Mouse (Mus musculus) adrenal gland, adult 2 months (tissue): ENCODE measurements at regions not wholly inside any gene's neighbourhood (a gene's known extent, or its start where the extent isn't known, plus 50 kb on each side); places are given as distances from the start of the nearest gene placed in this dataset.

Experiments used
- DNase-seq: peaks from one replicate; pipeline ENCODE4 v3.0.0; 2021

DNA sequence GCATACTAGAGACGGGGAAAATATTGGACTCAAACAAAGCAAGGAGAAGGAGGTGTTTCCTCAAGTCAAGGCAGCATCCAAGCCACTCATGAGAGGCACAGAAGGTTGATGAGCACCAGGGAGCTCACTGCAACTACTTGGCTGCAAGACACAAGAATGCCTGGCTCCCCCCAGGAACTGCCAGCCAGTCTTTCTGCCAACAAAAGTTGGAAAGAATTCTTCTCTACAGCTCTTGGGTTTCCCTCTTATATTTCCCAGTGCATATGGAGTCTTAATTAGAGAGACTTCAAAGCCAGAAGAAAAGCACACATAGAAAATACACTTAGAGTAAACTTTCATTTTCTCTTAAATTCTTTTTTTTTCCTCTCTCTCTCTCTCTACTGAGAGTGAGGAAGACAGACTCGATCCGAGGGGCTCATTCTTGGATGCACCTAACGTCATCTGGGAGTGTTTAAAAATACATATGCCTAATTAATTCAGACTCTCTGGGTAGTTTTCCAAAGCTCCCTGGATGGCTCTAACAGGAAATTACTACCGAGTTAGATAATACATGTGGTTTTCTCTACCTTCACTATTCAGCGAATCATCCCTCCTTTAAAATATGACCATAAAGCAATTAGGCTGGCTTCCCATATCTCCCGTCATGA lies 222.7 kb downstream of the Fam84b start:
- DNase-seq, result no peak

DNA sequence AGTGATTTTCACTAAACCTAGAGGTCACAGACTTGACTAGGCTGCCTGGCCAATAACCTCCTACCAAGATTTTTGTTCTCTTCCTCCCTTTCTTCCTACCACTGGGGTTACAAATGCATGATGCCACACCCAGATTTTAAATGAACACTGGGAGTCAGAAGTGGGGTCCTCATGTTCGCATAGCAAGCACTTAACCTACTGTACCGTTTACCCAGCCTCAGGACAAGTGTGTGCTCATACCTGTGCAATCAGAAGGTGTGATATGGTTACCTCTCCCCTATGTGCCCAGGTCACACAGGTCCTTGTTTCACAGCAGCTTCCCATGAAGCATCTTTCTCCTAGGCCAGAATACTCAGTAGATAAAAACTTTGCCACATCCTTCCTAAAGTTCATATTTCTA lies 234.8 kb downstream of the Fam84b start:
- no peak for DNase-seq

DNA sequence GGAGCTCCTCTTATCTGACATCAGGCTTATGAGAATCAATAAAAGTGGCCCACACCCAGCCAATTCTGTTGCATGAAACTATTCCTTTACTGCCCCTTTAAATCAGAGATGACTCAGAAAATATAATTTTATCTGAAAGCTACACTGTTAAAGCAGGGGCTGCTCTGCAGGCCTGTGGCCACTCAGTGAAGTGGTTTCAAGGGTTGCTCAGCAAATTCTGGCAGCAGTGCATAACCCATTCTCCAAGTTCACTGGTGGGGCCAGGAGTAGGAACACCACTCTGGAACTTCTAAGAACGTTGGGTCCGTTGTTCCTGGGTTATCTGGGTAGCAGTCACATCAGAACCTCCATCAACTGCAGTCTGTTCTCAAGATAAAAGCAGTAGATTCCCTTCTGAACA lies 236.2 kb downstream of the Fam84b start:
- no peak for DNase-seq

DNA sequence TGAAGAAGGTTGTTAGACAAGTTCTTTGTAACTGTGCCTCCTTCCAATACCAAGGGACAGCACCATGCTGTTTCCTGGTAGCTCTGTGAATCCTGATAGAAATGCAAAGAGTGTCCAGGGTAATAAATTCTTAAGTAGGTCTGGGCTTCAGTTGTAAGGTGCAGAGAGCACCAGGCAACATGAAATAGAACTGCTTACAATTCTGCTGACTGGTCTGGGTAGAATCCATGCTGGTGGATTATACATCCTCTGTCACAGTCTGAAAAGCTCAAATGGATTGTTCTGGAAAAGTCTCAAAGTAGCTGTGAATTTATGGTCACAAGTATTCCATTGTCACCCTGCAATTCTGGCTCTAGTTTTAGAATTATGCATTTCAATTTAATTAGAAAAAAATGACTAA lies 251.7 kb downstream of the Fam84b start:
- no peak for DNase-seq

DNA sequence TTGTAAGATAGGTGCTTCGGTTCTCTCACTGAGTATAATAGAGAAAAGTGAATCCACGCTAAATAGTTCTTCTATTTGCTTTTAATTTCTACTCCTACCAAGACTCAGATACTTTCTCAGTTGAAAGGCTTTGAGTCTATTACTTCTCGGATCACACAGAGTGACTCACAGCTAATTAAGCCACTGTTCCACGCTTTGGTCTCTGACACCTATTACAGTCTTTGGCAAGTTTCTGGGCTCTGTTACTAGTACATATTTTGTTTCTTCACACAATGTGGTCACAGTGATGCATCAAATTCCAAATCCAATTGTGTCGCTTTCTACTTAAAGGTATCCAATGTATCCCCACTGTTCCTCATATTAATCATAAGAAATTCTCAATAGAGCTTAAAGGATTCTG lies 276.5 kb downstream of the Fam84b start:
- no peak for DNase-seq

DNA sequence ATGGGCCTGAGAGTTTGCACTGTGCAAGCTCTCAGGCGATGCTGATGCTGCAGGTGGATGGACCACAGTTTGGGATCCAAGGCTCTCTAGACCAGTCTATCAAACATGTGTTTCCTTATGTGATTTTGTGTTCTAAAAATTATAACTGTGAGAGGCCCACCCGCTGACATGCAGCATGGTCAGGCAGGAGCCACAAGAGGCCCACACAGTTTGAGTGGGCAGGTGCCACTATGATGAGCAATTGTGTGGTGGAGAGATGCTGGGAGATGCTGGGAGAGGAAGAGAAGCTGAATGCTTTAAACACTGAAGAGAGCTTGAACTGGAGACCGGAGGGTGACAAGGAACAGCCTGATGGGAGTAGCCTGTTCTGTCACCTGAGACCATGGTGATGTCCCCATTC lies 287.3 kb downstream of the Fam84b start:
- DNase-seq, result no peak

DNA sequence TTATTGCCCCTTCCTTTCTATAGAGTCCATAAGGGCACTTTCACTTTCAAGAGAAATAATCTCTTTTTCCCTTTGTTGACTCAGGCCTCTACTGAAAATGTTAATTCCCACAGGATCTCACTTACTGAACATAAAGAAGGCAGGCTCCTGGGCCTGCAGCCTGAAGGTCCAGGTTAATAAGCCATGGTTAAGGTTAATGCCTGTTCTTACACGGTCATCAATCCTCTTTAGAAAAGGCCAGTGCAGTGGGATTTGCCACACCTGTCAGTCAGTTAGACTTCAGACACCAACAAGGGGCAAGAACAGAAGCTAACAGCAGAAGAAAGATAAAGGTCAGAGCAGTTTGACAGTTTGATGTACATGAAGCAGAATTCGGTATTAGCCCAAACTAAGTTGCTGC lies 288.6 kb downstream of the Fam84b start:
- DNase-seq, result no peak

DNA sequence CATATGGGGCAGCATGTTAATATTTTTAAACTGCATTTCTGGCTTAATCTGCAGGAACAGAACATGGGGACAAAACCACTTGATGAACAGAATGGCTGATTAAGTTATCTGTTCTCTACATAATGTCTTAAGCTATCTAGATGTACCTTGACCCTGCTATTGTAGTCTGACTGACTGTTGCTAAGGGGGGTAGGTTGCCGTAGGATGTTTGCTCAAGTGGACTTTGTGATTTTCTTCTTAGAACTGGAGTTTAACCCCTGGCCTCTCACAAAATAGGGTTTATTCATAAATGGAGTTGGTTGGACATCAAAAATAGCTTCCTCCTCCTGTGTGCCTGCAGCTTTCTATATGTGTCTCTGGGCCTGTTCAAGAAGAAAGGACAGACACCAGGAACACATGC lies 292.9 kb downstream of the Fam84b start:
- no peak for DNase-seq

DNA sequence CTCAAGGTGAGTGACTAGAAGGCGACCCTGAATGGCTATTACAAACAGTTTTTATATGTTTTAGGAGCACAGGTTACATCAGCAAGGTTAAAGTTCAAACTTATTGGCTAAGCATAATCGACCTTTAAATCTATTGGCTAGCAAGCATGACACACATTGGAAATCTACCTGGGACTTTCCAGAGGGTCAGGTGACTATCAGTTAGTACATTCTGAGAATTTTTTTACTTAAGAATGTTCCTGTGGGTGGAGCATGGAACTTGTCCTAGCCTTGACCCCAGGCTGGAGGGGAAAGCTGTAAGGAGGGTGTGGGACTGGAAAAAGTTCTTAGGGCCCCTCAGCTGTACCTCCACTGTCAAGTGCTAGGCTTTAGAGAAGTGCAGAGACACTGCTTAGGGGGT lies 297.9 kb downstream of the Fam84b start:
- no peak for DNase-seq

DNA sequence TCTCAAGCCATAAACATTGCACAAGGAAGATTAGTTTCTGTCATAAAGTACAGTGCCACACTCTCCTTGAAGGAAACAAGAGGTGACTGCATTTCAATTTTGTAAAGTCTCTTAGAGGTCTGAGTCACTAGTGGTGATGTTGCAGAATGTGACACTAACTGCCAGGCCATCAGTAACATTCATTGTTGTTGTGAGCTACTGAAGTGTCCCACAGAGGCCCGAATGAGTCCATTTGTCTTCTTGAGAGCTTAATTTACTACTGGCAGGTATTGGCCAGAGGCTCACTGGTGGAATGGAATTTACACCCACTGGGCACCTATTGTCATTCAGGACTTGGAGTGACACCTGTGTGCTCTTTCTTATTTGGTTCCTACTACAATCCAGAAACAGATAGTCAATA lies 299.0 kb downstream of the Fam84b start:
- no peak for DNase-seq

DNA sequence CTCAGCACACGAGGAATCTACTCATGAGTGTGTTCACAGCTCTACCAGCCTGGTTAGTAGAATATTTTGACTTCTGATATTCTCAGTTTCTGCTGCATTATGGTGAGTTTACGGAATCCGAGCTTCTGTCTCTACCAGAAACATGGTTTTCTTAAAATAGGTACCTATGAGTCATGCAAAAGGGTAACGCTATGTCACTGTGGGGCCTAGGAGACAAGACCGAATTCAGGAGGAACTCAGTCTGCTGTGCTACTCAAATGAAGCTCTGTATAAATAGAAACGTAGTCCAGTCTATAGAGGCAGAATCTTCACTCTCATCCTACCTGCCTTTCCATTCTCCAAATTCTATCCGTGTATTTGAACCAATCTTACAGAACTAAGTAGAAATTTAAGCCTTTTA lies 305.5 kb downstream of the Fam84b start:
- no peak for DNase-seq

DNA sequence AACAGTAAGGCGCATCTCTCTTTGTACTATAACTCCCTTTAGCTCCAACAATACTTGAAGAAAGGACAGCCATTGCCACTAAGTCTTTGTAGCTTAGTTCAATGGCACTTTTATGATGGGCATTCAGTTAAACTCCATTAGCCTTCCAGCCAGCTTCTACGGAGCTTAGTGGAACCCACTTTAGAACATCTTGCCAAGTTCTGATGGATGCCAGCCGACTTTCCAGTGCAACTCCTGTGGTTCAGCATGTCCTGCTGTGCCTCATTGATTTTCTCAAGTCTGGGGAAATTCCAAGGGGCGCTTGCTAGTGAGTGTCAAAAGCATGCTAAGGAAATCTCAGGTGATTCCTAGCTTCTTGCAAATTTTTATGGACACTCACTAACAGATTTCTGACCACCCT lies 316.4 kb downstream of the Fam84b start:
- DNase-seq, result no peak

DNA sequence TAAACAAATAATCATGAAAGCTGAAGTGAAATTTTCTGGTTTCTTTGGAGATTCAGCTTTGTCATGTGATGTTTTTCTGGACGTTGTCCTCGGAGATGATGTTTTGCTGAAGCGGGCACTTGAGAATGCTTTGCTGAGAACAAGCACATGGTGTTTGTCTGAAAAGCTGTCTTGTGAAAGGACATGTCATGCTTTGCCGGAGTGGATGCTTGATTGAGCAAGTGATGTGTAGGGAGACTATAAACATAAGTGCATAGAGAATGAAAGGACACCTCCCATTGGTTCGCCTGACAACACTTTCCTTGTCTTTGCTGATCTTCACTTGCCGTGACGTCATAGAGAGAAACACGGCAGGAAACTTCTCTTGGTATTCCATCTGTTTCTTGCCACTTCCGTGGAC lies 318.9 kb downstream of the Fam84b start:
- no peak for DNase-seq

DNA sequence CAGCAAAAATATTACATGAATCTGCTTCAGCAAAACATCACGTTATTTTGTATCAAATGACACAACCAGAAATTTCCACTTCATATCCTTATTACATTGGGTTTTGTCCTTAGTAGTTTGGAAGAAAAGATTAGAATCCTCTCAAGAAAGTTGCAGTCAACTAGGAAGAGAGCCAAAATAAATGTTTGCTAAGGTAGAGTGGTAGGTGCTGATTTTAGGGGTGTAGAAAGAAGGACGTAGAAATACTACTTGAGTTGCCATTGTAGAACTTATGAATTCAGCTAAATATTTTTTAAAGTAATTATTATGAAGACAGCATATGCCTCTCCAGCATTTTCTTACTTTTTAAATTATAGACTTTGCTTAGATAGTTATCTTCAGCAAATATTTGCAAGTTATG lies 336.8 kb downstream of the Fam84b start:
- DNase-seq, result no peak

DNA sequence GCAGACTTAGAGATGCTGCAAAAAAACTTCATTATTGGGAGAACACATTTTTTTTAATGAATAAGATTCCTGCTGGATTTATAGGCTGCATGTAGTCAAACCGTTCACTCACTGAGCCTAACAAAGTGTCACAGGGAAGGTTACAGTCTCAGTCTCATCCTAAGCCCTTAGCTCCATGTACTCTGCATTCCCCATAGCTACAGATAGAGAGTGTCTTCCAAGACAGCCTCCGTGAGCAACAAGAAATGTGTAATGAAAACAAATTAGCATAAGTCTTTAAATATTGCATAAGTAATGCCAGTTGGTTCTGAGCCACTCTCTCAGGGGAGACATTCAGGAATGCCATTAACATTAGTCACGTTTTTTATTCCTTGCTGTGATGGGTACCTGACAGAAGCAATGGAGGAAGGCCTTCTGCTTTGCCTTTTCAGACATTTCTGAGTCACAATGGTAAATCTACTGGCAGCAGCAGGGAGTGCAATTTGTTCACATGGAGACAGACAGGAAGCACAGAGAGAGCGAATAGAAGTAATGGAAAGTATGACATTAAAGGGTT lies 376.7 kb downstream of the Fam84b start:
- DNase-seq, result no peak

DNA sequence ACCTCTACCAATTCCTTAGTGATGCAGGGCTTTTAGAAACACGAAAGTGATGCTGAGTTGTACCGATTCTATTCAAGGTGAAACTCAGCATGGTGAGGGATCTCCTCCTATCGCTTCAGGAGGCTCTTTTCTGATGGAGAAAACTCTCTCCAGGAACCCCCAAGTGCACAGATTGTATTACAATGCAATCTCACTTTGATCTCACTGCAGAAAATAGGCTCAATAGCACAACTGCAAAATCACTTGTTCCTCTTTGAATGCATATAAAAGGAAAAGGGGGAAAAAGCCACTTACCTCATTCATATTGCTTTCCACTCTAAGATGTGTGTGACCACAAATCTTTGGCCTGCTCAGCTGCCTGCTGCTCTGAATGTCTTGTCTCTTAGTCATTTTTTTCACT lies 378.5 kb downstream of the Fam84b start:
- no peak for DNase-seq

DNA sequence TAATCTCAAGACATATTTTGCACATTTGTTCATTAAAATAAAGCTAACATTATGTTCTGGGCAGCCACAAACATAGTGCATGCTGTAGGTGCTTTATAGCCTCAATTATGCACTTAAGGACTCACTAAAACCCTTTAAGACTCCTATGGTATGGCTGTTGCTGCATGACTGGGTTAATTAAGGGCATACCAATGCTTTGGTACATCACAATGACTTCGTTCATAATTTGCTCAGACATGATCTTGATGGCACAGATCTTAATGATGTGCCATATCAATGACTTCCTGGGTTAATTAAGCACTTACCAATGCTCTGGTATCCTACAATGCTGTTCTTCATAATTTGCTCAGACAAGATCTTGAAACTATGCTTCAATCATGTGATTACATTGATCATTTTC lies 415.5 kb upstream of the 4933412E24Rik start:
- no peak for DNase-seq

DNA sequence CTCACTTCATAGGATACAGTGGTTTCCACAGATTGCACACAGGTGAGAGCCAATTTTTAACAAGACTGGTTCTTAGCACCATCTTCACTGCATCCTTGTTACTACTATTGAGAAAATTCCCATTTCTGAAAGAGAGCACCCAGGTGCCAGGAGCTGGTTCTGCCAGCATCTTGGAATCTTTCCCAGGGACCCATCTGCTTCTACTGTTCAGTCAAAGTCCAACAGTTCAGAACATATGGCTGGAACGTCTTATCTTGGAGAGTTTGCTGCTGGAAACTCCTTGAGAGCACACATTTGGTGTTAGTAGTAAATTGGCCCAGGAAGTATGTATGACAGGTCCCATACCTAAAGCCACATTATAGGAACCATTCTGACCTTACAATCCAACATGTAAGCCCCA lies 402.7 kb upstream of the 4933412E24Rik start:
- no peak for DNase-seq

DNA sequence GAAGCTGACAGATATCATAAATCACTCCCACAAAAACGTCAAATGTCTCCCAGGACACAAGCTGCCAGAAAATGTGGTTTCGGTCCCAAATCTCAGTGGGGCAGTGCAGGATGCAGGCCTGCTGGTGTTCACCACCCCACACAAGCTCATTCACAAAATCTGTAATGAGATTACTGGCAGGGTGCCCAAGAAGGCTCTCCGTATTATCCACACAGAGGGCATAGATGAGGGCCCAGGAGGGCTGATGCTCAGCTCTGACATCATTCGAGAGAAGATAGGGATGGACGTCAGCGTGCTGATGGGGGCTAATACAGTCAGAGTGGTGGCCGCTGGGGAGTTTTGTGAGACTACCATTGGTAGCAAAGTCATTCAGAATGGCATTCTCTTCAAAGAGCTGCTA lies 375.9 kb upstream of the 4933412E24Rik start:
- DNase-seq, result no peak

DNA sequence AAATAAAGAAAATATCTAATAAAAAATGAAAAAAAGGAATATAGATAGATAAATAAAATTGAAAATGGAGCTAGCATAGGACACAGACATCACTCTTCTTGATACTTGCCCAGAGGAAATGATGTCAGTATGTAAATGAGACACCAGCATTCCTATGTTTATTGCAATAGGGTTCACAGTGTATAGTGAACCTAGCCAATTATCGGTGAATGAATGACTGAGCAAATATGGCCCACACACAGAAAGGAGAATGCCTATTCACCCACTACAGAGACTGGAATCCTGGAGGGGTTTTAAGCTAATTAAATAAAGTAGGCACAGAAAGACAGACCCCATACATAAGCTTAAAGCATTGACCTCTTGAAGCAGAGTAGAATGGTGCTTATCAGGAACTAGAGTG lies 373.9 kb upstream of the 4933412E24Rik start:
- no peak for DNase-seq

DNA sequence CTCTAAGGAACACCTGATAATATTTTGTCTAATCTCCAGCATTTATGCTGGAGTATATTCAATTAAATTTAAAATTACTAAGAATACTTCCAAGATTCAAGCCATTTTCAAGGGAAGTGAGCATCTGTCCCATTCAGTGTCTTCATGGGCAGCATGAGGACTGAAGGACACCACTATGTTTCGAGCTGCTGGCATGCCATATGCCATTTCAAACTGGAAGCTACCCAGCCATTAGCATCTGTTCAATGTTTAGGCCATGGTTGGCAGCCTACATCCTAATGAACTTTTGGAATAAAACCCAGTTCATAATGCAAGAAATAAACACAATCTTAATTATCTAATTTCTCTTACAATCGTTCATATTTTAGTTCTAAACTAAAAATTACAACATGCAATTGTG lies 371.5 kb upstream of the 4933412E24Rik start:
- no peak for DNase-seq
